Mouse (Mus musculus): Measurements from ENCODE around the gene Exoc3. TPM values are rescaled to one million over a fixed set of nuclear protein-coding genes. Genes with fewer than 3 reads are reported as not detected.

Exoc3 gene
- polyA plus RNA-seq (2015; fragmentation: Nextera tagmentation; extraction: Ambion mirVana), result 44.2 and 46.9 TPM in 2 replicates

- ATAC-seq (peak; percentile 99), DNase-seq (ENCODE audit: low spot score) (peak; percentile 96)
- Histone ChIP-seq H3K4me3 (ENCODE audit: low read depth, low read length) (peak within 1 kb of the TSS; percentile 76), H3K27ac (ENCODE audit: low read length) (peak within 1 kb of the TSS; percentile 82), H3K9ac (replicated peaks; ENCODE audit: low read depth) (peak within 1 kb of the TSS; percentile 50), H3K4me2 (replicated peaks; ENCODE audit: low read depth, low read length) (peak within 1 kb of the TSS; percentile 63), H3K9me3 (ENCODE audit: low read length) (no peaks in the 10 kb centered on the region), H3K27me3 (replicated peaks; ENCODE audit: insufficient read depth, low read length) (no peaks in the 10 kb centered on the region), H3K36me3 (ENCODE audit: insufficient read depth, low read length) (peaks cover 3% of the 10 kb centered on the region; the same call in 1 of the 2 replicates), H3K4me1 (ENCODE audit: insufficient read depth, low read depth, low read length) (peaks cover 4% of the 10 kb centered on the region; the same call in 1 of the 2 replicates)
- WGBS, result under 1% methylated on average over 39 of the region's 39 CpGs
- TF ChIP-seq CTCF (IDR thresholded peaks at IDR 0.05), result 0 out of 2 replicates have a peak, but pooled peaks have one; percentile 7
- TF ChIP-seq EP300 (IDR thresholded peaks at IDR 0.05), result no peak; the same call in 1 of the 2 replicates
Measured at GRCm38 (mm10) chr13:74208317-74208985, at the start of gene Exoc3. Exoc3 (minus strand) TSS chr13:74208732.

GRCm38 (mm10) chr13:74246494-74246893 lies 38.0 kb upstream of the Exoc3 start:
- H3K27me3 ChIP-seq (replicated peaks; ENCODE audit: insufficient read depth, low read length), result no peaks in the 10 kb centered on the region
- no peak overlapping the region for H3K27ac ChIP-seq (ENCODE audit: low read length)
- no peak for DNase-seq (ENCODE audit: low spot score)
- no peaks in the 10 kb centered on the region for H3K9me3 ChIP-seq (ENCODE audit: low read length)
- H3K4me2 ChIP-seq (replicated peaks; ENCODE audit: low read depth, low read length), result no peak overlapping the region
- H3K4me3 ChIP-seq (ENCODE audit: low read depth, low read length), result no peak overlapping the region
- TF ChIP-seq EP300 (IDR thresholded peaks at IDR 0.05), result no peak
- no peak for TF ChIP-seq CTCF (IDR thresholded peaks at IDR 0.05)
- ATAC-seq, result no peak
- H3K4me1 ChIP-seq (ENCODE audit: insufficient read depth, low read depth, low read length), result no peaks in the 10 kb centered on the region
- H3K9ac ChIP-seq (replicated peaks; ENCODE audit: low read depth), result no peak overlapping the region
- no peaks in the 10 kb centered on the region for H3K36me3 ChIP-seq (ENCODE audit: insufficient read depth, low read length)

GRCm38 (mm10) chr13:74245899-74246231 lies 37.3 kb upstream of the Exoc3 start:
- Histone ChIP-seq H3K36me3 (ENCODE audit: insufficient read depth, low read length) (no peaks in the 10 kb centered on the region), H3K4me1 (ENCODE audit: insufficient read depth, low read depth, low read length) (no peaks in the 10 kb centered on the region), H3K4me2 (replicated peaks; ENCODE audit: low read depth, low read length) (peak overlapping the region; percentile 17; the same call in 1 of the 2 replicates), H3K4me3 (ENCODE audit: low read depth, low read length) (no peak overlapping the region), H3K9ac (replicated peaks; ENCODE audit: low read depth) (no peak overlapping the region), H3K9me3 (ENCODE audit: low read length) (no peaks in the 10 kb centered on the region), H3K27me3 (replicated peaks; ENCODE audit: insufficient read depth, low read length) (no peaks in the 10 kb centered on the region), H3K27ac (ENCODE audit: low read length) (no peak overlapping the region)
- WGBS, result 58% methylated on average over 4 of the region's 4 CpGs
- no peak for TF ChIP-seq CTCF (IDR thresholded peaks at IDR 0.05)
- no peak for TF ChIP-seq EP300 (IDR thresholded peaks at IDR 0.05)
- DNase-seq (ENCODE audit: low spot score), result no peak
- ATAC-seq, result no peak; the same call in 1 of the 2 replicates

- TF ChIP-seq CTCF (IDR thresholded peaks at IDR 0.05) (no peak), EP300 (IDR thresholded peaks at IDR 0.05) (no peak)
- ATAC-seq (peak; percentile 93), DNase-seq (ENCODE audit: low spot score) (peak; percentile 82)
- no peak overlapping the region for H3K9ac ChIP-seq (replicated peaks; ENCODE audit: low read depth)
- WGBS, result 24% methylated on average over 17 of the region's 17 CpGs
- H3K36me3 ChIP-seq (ENCODE audit: insufficient read depth, low read length), result no peaks in the 10 kb centered on the region
- no peaks in the 10 kb centered on the region for H3K4me1 ChIP-seq (ENCODE audit: insufficient read depth, low read depth, low read length)
- H3K27ac ChIP-seq (ENCODE audit: low read length), result no peak overlapping the region
- no peak overlapping the region for H3K4me3 ChIP-seq (ENCODE audit: low read depth, low read length)
- no peaks in the 10 kb centered on the region for H3K9me3 ChIP-seq (ENCODE audit: low read length)
- H3K4me2 ChIP-seq (replicated peaks; ENCODE audit: low read depth, low read length), result peak overlapping the region; percentile 17; the same call in 1 of the 2 replicates
- no peaks in the 10 kb centered on the region for H3K27me3 ChIP-seq (replicated peaks; ENCODE audit: insufficient read depth, low read length)
Measured at GRCm38 (mm10) chr13:74245214-74245898, 36.8 kb upstream of the Exoc3 start.

GRCm38 (mm10) chr13:74237574-74237973 lies 29.0 kb upstream of the Exoc3 start:
- no peak overlapping the region for H3K4me2 ChIP-seq (replicated peaks; ENCODE audit: low read depth, low read length)
- no peak overlapping the region for H3K4me3 ChIP-seq (ENCODE audit: low read depth, low read length)
- no peaks in the 10 kb centered on the region for H3K27me3 ChIP-seq (replicated peaks; ENCODE audit: insufficient read depth, low read length)
- no peaks in the 10 kb centered on the region for H3K4me1 ChIP-seq (ENCODE audit: insufficient read depth, low read depth, low read length)
- no peaks in the 10 kb centered on the region for H3K9me3 ChIP-seq (ENCODE audit: low read length)
- TF ChIP-seq CTCF (IDR thresholded peaks at IDR 0.05) (no peak), EP300 (IDR thresholded peaks at IDR 0.05) (no peak)
- H3K36me3 ChIP-seq (ENCODE audit: insufficient read depth, low read length), result no peaks in the 10 kb centered on the region
- no peak overlapping the region for H3K27ac ChIP-seq (ENCODE audit: low read length)
- DNase-seq (ENCODE audit: low spot score) (peak; percentile 6), ATAC-seq (no peak; the same call in 1 of the 2 replicates)
- WGBS, result 52% methylated on average over 7 of the region's 7 CpGs
- H3K9ac ChIP-seq (replicated peaks; ENCODE audit: low read depth), result no peak overlapping the region

- H3K4me1 ChIP-seq (ENCODE audit: insufficient read depth, low read depth, low read length), result no peaks in the 10 kb centered on the region
- no peaks in the 10 kb centered on the region for H3K36me3 ChIP-seq (ENCODE audit: insufficient read depth, low read length)
- no peak overlapping the region for H3K9ac ChIP-seq (replicated peaks; ENCODE audit: low read depth)
- no peak for TF ChIP-seq CTCF (IDR thresholded peaks at IDR 0.05)
- no peak for TF ChIP-seq EP300 (IDR thresholded peaks at IDR 0.05)
- ATAC-seq (no peak), DNase-seq (ENCODE audit: low spot score) (no peak)
- no peaks in the 10 kb centered on the region for H3K9me3 ChIP-seq (ENCODE audit: low read length)
- H3K4me3 ChIP-seq (ENCODE audit: low read depth, low read length), result no peak overlapping the region
- H3K4me2 ChIP-seq (replicated peaks; ENCODE audit: low read depth, low read length), result no peak overlapping the region
- no peak overlapping the region for H3K27ac ChIP-seq (ENCODE audit: low read length)
- H3K27me3 ChIP-seq (replicated peaks; ENCODE audit: insufficient read depth, low read length), result no peaks in the 10 kb centered on the region
- 20% methylated on average over 1 of the region's 1 CpGs for WGBS
Measured at GRCm38 (mm10) chr13:74220659-74221058, 12.1 kb upstream of the Exoc3 start.

Data from lung, postnatal 0 days (tissue).